Mouse (Mus musculus): ENCODE data around the gene Ankle1. TPM values are rescaled to one million over a fixed set of nuclear protein-coding genes. Genes with fewer than 3 reads are reported as not detected.

The Ankle1 gene
- polyA plus RNA-seq, 1 experiment from 2014 or later = 8.8 TPM

Other genes starting within 250 kb of the Ankle1 start
- 13.1 and 16.7 TPM in 2 replicates for gene Myo9b, start 133.3 kb upstream of the Ankle1 start, polyA plus RNA-seq (2015; fragmentation: Nextera tagmentation; extraction: Ambion mirVana)
- gene Haus8, start 133.1 kb upstream of the Ankle1 start, polyA plus RNA-seq (2015; fragmentation: Nextera tagmentation; extraction: Ambion mirVana) = 72.5 and 73.9 TPM in 2 replicates
- 115 and 120 TPM in 2 replicates for gene Use1, start 39.2 kb upstream of the Ankle1 start, polyA plus RNA-seq (2015; fragmentation: Nextera tagmentation; extraction: Ambion mirVana)
- gene Ocel1, start 34.7 kb upstream of the Ankle1 start, polyA plus RNA-seq (2015; fragmentation: Nextera tagmentation; extraction: Ambion mirVana) = 5.5 and 6.3 TPM in 2 replicates
- 20.7 and 23.6 TPM in 2 replicates for gene Nr2f6, start 24.1 kb upstream of the Ankle1 start, polyA plus RNA-seq (2015; fragmentation: Nextera tagmentation; extraction: Ambion mirVana)
- 7.3 and 9.5 TPM in 2 replicates for gene Ushbp1, start 10.2 kb upstream of the Ankle1 start, polyA plus RNA-seq (2015; fragmentation: Nextera tagmentation; extraction: Ambion mirVana)
- 97.3 and 101 TPM in 2 replicates for gene Babam1, start 9.1 kb upstream of the Ankle1 start, polyA plus RNA-seq (2015; fragmentation: Nextera tagmentation; extraction: Ambion mirVana)
- gene Abhd8, start 57.6 kb downstream of the Ankle1 start, polyA plus RNA-seq (2015; fragmentation: Nextera tagmentation; extraction: Ambion mirVana) = 172 and 182 TPM in 2 replicates
- 168 and 172 TPM in 2 replicates for gene Mrpl34, start 58.9 kb downstream of the Ankle1 start, polyA plus RNA-seq (2015; fragmentation: Nextera tagmentation; extraction: Ambion mirVana)
- 240 and 247 TPM in 2 replicates for gene Dda1, start 63.2 kb downstream of the Ankle1 start, polyA plus RNA-seq (2015; fragmentation: Nextera tagmentation; extraction: Ambion mirVana)
- gene Ano8, start 80.0 kb downstream of the Ankle1 start, polyA plus RNA-seq (2015; fragmentation: Nextera tagmentation; extraction: Ambion mirVana) = 2.3 and 4.5 TPM in 2 replicates
- gene Gtpbp3, start 82.1 kb downstream of the Ankle1 start, polyA plus RNA-seq (2015; fragmentation: Nextera tagmentation; extraction: Ambion mirVana) = 14.0 and 14.6 TPM in 2 replicates
- gene Plvap, start 105.7 kb downstream of the Ankle1 start, polyA plus RNA-seq (2015; fragmentation: Nextera tagmentation; extraction: Ambion mirVana) = 12.0 and 12.5 TPM in 2 replicates
- gene Ccdc194, start 119.7 kb downstream of the Ankle1 start, polyA plus RNA-seq (2015; fragmentation: Nextera tagmentation; extraction: Ambion mirVana) = 0.44 and 0.52 TPM in 2 replicates
- gene Bst2, start 131.4 kb downstream of the Ankle1 start, polyA plus RNA-seq (2015; fragmentation: Nextera tagmentation; extraction: Ambion mirVana) = 10.4 and 12.3 TPM in 2 replicates
- 66.3 and 70.4 TPM in 2 replicates for gene Mvb12a, start 136.9 kb downstream of the Ankle1 start, polyA plus RNA-seq (2015; fragmentation: Nextera tagmentation; extraction: Ambion mirVana)
- 0.09 and 0.19 TPM in 2 replicates for gene Tmem221, start 152.9 kb downstream of the Ankle1 start, polyA plus RNA-seq (2015; fragmentation: Nextera tagmentation; extraction: Ambion mirVana)
- not detected in 2 replicates for gene Nxnl1, start 160.6 kb downstream of the Ankle1 start, polyA plus RNA-seq (2015; fragmentation: Nextera tagmentation; extraction: Ambion mirVana)
- 102 and 107 TPM in 2 replicates for gene Slc27a1, start 162.9 kb downstream of the Ankle1 start, polyA plus RNA-seq (2015; fragmentation: Nextera tagmentation; extraction: Ambion mirVana)
- gene Pgls, start 186.2 kb downstream of the Ankle1 start, polyA plus RNA-seq (2015; fragmentation: Nextera tagmentation; extraction: Ambion mirVana) = 220 and 237 TPM in 2 replicates
- 6.4 and 7.8 TPM in 2 replicates for gene Fam129c, start 191.6 kb downstream of the Ankle1 start, polyA plus RNA-seq (2015; fragmentation: Nextera tagmentation; extraction: Ambion mirVana)
- gene Colgalt1, start 205.0 kb downstream of the Ankle1 start, polyA plus RNA-seq (2015; fragmentation: Nextera tagmentation; extraction: Ambion mirVana) = 62.1 and 74.1 TPM in 2 replicates